Mouse (Mus musculus): ENCODE measurements around the gene Trpm5.

Gene Trpm5

GRCm38 (mm10) chr7:143058221-143058697, 36.2 kb downstream of the Trpm5 start:
- DNase-seq = no peak

GRCm38 (mm10) chr7:143057667-143058220, 36.7 kb downstream of the Trpm5 start:
- DNase-seq = no peak

GRCm38 (mm10) chr7:143057023-143057422, 37.4 kb downstream of the Trpm5 start:
- no peak for DNase-seq

- DNase-seq = no peak
Observed at GRCm38 (mm10) chr7:143055499-143056186, 38.8 kb downstream of the Trpm5 start.

GRCm38 (mm10) chr7:143055001-143055400, 39.4 kb downstream of the Trpm5 start:
- DNase-seq = no peak

- no peak for DNase-seq
Observed at GRCm38 (mm10) chr7:143054612-143054965, 39.9 kb downstream of the Trpm5 start.

- peak in 1 of 2 experiments; percentile 19 for DNase-seq
Observed at GRCm38 (mm10) chr7:143053961-143054611, 40.4 kb downstream of the Trpm5 start.

GRCm38 (mm10) chr7:143053008-143053899, 41.2 kb downstream of the Trpm5 start:
- peak; percentile 63 to 64 for DNase-seq

GRCm38 (mm10) chr7:143052626-143053007, 41.8 kb downstream of the Trpm5 start, which contains the start of gene Cd81:
Gene Cd81, plus strand, starts transcription at chr7:143052739.
- DNase-seq = peak; percentile 83 to 85

GRCm38 (mm10) chr7:143051316-143051715, 43.1 kb downstream of the Trpm5 start:
- no peak for DNase-seq

- DNase-seq = peak in 1 of 2 experiments; percentile 62
Observed at GRCm38 (mm10) chr7:143049841-143050816, 44.3 kb downstream of the Trpm5 start.

- no peak for DNase-seq
Observed at GRCm38 (mm10) chr7:143049331-143049730, 45.1 kb downstream of the Trpm5 start.

- DNase-seq = no peak
Observed at GRCm38 (mm10) chr7:143046358-143046757, 48.1 kb downstream of the Trpm5 start.

GRCm38 (mm10) chr7:143044826-143045206, 49.6 kb downstream of the Trpm5 start:
- no peak for DNase-seq

- DNase-seq = no peak
Observed at GRCm38 (mm10) chr7:143044049-143044825, 50.2 kb downstream of the Trpm5 start.

- no peak for DNase-seq
Observed at GRCm38 (mm10) chr7:143042897-143043300, 51.5 kb downstream of the Trpm5 start.

- DNase-seq = peak; percentile 69 to 72
Observed at GRCm38 (mm10) chr7:143042089-143042488, 52.4 kb downstream of the Trpm5 start.

GRCm38 (mm10) chr7:143041138-143041822, 53.2 kb downstream of the Trpm5 start:
- no peak for DNase-seq

- no peak for DNase-seq
Observed at GRCm38 (mm10) chr7:143040561-143040960, 53.9 kb downstream of the Trpm5 start.
